Mouse (Mus musculus) inflammation-experienced regulatory T-cells, adult 6 months (primary cell): ENCODE data around the gene Rps18. TPM values are rescaled to one million over a fixed set of nuclear protein-coding genes. Genes with fewer than 3 reads are reported as not detected.
"Not testable (repeated sequence)": the region's sequence is repeated elsewhere in the genome, so short reads cannot be mapped to it uniquely, and the experiment has no call there.

Experiments used
- ATAC-seq: one replicate; pipeline ENCODE4 v1.8.0; 2017
- polyA plus RNA-seq, 3 experiments: library from polyadenylated mRNA; unstranded; fragments of 100-300 nt; shearing (Covaris generic); gene quantifications; one replicate each; pipeline ENCODE4 v1.2.1; 2017

Gene Rps18
- polyA plus RNA-seq, 3 experiments from 2014 or later, result 3,532 to 7,587 (median 7,167) TPM

DNA sequence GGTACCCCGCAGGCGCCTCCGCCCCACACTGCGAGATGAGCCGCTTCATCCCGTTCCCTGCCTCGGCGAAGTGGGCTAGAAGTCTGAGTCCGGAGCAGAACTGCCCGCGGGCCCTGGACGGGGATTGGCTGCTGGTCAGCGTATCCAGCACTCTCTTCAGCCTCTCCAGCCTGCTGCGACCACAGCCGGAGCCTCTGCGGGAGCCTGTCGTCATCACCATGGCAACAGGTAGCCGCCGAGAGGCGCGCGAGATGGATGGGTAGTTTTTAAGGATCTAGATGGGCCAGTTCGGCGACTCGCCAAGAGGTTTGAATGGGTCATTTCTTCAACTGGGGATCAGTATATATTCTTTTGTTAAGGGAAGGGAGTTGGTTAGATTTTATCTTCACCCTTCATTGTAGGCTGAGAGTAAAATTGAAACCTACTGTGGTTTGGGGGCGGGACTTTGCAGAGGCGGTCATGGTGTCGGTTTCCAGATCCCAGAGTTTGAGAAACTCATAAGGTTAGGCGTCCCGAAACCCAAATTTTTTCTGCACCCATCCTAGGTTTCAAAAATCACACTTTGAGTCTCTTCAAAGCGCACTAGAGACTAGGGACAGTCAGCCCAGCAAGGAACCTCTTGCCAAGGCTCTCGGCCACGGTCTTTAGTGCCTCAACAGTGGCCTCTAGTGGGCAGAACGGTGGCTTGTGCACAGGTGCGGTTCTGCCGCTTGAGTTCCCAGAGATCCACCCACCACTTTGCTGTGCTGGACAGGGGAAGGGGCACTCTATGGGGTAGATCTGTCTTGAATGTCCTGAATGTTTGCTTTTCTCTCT is 35.3 kb downstream of the Rps18 start:
- ATAC-seq, result peak; percentile 45

GRCm38 (mm10) chr17:33919351-33920281 is 36.2 kb downstream of the Rps18 start:
- ATAC-seq, result peak; percentile 66

- peak; percentile 7 for ATAC-seq
Measured at GRCm38 (mm10) chr17:33918293-33919203, 37.3 kb downstream of the Rps18 start.

- ATAC-seq, result no peak
Measured at GRCm38 (mm10) chr17:33917656-33918292, 38.0 kb downstream of the Rps18 start.

DNA sequence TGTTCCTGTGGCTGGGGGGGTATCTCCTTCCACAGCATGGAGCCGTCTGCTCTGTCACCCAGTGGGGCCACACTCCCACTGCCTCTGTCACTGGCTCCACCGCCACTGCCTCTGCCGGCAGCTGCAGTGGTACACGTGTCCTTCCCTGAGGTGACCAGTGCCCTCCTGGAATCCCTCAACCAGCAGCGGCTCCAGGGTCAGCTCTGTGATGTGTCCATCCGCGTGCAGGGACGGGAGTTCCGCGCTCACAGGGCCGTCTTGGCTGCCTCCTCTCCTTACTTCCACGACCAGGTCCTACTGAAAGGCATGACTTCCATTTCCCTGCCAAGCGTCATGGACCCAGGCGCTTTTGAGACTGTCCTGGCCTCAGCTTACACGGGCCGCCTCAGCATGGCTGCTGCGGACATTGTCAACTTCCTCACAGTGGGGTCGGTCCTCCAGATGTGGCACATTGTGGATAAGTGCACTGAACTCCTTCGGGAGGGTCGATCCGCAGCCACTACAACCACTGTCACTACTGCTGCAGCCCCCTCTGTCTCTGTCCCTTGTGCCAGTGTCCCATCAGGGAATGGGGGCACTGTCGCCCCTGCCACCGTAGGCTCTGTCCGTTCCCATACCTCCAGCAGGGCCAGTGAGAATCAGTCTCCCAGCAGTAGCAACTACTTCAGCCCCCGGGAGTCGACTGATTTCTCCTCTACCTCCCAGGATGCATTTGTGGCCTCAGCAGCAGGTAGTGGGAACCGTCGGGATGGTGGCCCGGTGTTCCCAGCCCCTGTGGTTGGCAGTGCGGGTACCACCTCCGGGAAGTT is 38.8 kb downstream of the Rps18 start:
- no peak for ATAC-seq

DNA sequence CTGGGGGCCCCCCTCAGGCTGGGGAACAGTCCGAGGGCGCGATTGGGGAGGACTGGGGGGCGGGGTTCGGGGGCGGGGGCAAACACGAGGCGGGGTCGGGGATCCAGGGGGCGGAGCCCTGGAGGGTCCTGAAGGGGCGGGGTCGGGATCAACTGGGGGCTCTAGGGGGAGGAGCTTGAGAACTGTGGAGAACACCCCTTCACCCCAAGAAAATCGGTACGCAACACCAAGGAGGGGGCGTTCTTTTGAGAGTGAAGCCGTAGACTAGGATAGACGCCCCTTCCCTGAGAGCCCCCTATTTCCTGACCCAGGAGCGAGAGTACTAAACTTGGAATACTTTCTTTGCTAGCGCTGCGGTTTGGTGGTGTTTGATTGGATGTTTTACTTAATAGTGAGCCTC is 39.5 kb downstream of the Rps18 start:
- no peak for ATAC-seq

DNA sequence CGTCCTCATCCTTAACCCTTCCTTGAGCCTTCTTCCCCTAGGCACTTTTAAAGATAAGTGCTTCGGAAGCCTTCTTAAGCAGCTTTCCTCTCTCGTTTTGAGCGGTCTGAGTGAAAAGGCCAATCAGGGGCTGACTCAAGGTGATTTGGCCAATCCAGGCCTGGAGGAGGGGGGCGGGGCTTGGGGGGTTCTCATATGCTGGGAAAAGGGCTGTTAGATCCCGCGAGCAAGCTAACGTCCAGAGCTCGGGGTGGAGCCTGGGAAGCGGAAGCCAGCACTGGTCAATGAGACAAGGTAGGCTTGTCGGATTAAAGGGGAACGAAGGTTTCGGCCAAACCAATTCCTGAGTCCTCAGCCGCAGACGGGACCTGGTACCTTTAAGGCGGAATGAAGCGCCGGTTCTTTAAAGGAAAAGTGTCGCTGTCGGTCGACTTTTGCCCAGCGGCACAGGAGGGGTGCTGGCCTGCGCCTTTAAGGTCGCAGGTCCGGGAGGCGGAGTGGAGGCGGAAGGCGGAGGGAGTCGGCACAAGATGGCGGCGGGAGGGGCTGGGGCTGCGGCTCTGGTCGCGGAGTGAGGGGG is 40.0 kb downstream of the Rps18 start, which contains the start of the genes Tapbp and Zbtb22:
Gene Tapbp (plus strand): TSS at position 229 of the 580 bp plus-strand sequence.
Gene Zbtb22 (plus strand): TSS at position 234 of the 580 bp plus-strand sequence.
- ATAC-seq, result peak; percentile 70

GRCm38 (mm10) chr17:33914969-33915391 is 40.8 kb downstream of the Rps18 start:
- ATAC-seq, result no peak

GRCm38 (mm10) chr17:33913905-33914304 is 41.9 kb downstream of the Rps18 start:
- ATAC-seq, result no peak

DNA sequence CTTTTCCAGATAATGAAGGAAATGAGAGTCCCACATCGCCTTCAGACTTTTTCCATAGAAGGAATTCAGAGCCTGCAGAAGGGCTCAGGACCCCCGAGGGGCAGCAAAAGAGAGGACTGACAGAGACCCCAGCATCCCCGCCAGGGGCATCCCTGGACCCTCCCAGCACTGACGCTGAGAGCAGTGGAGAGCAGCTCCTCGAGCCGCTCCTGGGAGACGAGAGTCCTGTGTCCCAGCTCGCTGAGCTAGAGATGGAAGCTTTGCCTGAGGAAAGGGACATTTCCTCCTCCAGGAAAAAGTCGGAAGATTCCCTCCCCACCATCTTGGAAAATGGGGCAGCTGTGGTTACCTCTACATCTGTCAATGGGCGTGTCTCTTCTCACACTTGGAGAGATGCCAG is 42.5 kb downstream of the Rps18 start:
- no peak for ATAC-seq

DNA sequence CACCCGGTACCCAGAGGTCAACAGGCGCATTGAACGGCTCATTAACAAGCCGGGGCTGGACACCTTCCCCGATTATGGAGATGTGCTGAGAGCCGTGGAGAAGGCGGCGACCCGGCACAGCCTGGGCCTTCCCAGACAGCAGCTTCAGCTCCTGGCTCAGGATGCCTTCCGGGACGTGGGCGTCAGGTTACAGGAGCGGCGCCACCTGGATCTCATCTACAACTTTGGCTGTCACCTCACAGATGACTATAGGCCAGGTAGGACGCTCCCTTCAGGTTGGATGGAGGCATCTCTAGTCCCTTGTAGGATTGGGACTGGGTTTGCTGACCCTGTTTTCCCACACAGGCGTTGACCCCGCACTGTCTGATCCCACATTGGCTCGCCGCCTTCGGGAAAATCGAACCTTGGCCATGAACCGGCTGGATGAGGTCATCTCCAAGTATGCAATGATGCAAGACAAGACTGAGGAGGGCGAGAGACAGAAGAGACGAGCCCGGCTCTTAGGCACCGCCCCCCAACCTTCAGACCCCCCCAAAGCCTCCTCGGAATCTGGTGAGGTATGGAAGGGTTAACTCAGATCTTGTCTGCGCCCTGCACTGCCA is 43.9 kb downstream of the Rps18 start:
- no peak for ATAC-seq

GRCm38 (mm10) chr17:33911052-33911812 is 44.6 kb downstream of the Rps18 start:
- no peak for ATAC-seq

DNA sequence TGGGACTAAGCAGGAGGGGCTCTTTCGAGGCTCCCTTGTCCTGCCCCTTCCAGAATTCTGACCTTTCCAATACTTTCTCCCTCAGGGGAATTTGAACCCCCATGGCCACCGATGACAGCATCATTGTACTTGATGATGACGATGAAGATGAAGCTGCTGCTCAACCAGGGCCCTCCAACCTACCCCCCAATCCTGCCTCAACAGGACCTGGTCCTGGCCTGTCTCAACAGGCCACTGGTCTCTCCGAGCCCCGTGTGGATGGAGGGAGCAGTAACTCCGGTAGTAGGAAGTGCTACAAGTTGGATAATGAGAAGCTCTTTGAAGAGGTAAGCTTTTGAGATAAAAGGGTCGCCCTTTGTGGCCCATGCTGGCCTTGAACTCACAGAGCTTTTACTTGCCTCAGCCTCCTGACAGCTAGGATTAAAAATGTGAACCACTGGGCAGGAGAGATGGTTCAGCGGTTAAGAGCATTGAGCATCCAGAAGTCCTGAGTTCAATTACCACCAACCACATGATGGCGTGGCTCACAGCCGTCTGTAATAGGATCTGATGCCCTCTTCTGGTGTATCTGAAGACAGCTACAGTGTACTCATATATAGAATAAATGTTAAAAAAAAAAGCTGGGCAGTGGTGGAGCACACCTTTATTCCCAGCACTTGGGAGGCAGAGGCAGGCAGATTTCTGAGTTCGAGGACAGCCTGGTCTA is 45.3 kb downstream of the Rps18 start:
- no peak for ATAC-seq

DNA sequence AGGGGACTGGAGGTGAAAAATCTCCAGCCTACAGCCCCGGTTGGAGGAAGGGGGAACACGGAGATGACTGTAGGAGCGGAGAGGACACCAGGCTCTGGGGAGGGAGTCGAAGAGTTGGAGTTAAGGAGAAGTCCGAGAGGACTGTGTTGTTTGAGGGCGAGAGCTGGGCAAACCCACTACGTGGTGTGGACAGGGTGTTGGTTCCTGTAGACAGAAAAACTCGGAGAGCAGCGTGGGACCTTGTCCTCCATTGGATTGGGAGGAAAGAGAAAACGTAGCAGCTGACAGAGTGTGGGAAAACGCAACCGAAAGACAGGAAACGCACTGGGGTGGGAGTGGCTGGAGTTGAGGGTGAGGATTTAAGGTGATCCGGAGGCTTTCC is 45.9 kb downstream of the Rps18 start:
- peak; percentile 15 for ATAC-seq

DNA sequence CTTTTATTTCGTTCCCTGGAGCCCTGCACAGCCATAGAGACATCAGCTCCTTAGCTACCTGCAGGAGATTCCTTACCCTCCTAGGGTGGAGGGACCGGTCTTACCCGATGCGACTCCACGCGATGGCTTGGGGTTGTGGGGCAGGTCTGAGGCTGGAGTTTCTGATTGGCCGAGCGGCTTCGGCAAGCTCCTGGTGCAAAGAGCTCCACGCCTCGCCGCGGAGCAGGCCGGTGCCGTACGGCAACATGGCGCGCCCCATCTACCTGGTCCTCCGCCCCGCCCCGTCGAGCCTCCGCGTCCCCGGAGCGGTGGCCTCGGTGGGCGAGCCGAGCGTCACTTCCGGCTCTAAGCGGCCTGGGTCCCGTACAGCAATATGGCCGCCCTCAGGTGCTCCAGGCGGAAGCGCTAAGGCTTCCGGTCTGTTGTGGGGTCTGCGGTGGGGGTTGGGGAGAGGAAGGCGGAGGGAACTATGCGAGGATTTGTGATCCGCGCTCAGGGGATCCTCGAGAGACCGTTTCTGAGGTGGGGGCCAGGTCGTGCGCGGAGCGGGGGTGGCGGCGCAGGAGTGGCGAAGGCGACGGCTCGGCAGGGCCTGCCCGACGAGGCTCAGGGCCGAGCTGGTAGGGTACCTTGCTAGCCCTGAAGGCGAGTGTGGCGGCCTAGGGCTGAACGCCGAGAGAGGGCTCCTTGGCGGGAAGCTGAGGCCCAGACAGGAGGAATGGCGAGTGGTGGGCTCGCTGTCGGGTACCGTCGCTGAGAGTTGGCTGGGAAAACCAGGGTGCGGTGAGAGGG is 46.5 kb downstream of the Rps18 start, which contains the start of gene Daxx:
Gene Daxx (plus strand): TSS at position 338 of the 792 bp plus-strand sequence.
- peak; percentile 89 for ATAC-seq

DNA sequence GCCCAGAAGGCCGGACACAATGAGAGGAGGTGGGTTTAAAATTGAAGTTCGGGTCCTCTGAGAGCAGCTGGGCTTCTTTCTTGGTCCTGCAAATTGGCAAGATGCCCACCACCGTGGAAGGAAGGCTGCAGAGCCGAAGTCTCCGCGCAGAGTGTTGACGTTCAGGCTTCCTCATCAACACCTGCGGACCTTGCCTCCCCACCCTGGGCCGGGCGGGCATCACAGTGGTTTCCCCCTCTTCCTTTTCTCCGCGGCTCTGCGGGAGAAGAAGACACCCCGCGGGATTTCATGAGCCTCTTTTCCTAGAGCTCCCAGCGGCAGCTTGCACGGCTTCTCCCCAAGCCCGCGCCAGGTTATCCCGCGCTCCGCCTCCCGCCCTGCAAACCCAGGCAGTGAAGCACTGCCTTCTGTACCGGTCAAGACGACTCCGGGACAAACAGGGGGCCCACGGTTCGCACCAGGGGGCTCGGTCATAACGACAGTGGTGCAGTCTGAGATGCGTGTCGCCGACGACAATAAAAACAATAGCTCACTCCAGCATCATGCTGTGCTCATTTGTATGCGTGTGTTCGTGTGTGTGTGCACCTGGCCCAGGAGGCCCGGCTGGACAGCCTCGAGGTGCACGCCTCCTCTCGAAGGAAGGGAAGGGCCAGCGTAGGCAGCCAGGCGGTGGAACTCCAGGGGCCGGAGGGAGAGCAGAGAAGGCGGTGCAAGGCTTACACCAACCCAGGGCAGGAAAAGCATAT is 47.3 kb downstream of the Rps18 start:
- ATAC-seq, result no peak

DNA sequence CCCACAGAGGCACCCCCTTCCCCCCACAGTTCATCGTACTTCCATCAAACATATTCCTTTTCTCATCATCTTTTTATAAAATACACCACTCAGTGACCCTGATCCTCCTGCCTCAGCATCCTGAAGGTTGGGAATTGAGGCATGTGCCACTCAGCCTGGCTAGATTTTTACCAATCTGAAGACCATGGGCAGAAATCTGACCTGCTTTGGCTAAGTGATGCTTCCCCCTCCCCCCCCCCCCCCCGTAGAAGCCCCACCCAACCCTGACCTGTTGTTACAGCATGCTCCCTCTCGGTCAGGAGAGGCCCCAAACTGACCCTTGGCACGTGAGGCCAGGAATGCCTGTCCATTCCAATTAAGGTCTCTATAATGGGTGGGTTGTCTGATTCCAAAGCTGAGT is 51.0 kb downstream of the Rps18 start, which contains the start of gene Platr17:
Gene Platr17 (plus strand): TSS at position 301 of the 400 bp plus-strand sequence.
- ATAC-seq, result not testable (repeated sequence)
